Mouse (Mus musculus): ENCODE results near the gene Trim30d. TPM values are rescaled to one million over a fixed set of nuclear protein-coding genes. Genes with fewer than 3 reads are reported as not detected.

Gene Trim30d
- total and polyA plus RNA-seq, 2 experiments from 2014 or later: 0.46 TPM

DNA sequence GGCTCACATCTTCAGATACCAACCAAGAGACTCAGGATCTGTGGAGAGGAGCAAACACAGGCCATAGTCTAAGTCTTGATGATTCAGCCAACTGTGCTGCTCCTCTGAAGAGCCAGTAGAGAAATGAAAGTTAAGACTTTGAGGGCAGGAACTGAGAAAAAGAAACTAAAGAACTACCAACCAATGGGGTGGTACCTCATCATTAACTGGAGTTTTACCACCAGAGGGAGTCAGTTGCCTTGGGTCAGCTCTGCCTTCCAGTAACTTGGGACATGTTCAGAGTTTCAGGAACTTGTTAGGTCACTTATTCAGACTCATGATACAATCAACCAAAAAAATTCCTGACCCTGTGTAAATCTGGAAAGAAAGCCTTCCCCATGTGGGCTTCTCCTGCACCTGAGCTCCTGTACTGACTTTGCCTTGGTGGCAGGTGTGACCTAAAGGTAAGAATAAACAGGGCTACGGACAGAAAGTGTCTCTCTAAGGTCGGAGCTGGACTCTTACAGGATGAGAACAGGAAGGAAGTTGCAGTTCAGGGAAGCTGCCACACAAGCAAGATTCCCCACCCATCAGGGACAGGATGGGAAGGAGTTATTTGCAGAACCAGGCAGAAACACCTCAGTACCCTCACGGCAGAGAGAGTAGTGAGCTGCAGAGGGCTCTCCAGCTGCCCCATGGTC lies 42.4 kb downstream of the Trim30d start, which contains the start of gene Trim30a:
Gene Trim30a, minus strand, starts transcription at position 129 of the 680 bp plus-strand sequence.
- peak within 1 kb of the TSS; percentile 56 for H3K27ac ChIP-seq (ENCODE audit: low read depth)
- H3K4me1 ChIP-seq (ENCODE audit: control insufficient read depth, insufficient read depth): no peaks in the 10 kb centered on the region
- no peaks in the 10 kb centered on the region for H3K9me3 ChIP-seq (replicated peaks; ENCODE audit: control insufficient read depth, low read length)
- 58% methylated on average over 3 of the region's 3 CpGs for WGBS
- ATAC-seq (ENCODE audit: insufficient read depth, low read depth) (peak; percentile 68), DNase-seq (ENCODE audit: low spot score) (peak; percentile 16)
- peak; percentile 44 for TF ChIP-seq CTCF (IDR thresholded peaks at IDR 0.05; ENCODE audit: low read depth)
- no peak for TF ChIP-seq EP300 (IDR thresholded peaks at IDR 0.05; ENCODE audit: low read depth)
- peak within 1 kb of the TSS; percentile 16; the same call in 1 of the 2 replicates for H3K4me3 ChIP-seq (ENCODE audit: low read depth, low read length)
- peak within 1 kb of the TSS; percentile 34 for H3K4me2 ChIP-seq (ENCODE audit: low read depth, low read length)
- no peak within 1 kb of the TSS for H3K9ac ChIP-seq (replicated peaks; ENCODE audit: low read depth, low read length)
- no peaks in the 10 kb centered on the region for H3K27me3 ChIP-seq (ENCODE audit: control insufficient read depth, insufficient read depth, low read length)
- H3K36me3 ChIP-seq (replicated peaks; ENCODE audit: control insufficient read depth, insufficient read depth, low read length): no peaks in the 10 kb centered on the region

- peak overlapping the region; percentile 24 for H3K4me3 ChIP-seq (ENCODE audit: low read depth, low read length)
- no peaks in the 10 kb centered on the region for H3K4me1 ChIP-seq (ENCODE audit: control insufficient read depth, insufficient read depth)
- H3K4me2 ChIP-seq (ENCODE audit: low read depth, low read length): peak overlapping the region; percentile 41
- no peaks in the 10 kb centered on the region for H3K9me3 ChIP-seq (replicated peaks; ENCODE audit: control insufficient read depth, low read length)
- ATAC-seq (ENCODE audit: insufficient read depth, low read depth) (peak; percentile 76), DNase-seq (ENCODE audit: low spot score) (peak; percentile 30)
- H3K27me3 ChIP-seq (ENCODE audit: control insufficient read depth, insufficient read depth, low read length): no peaks in the 10 kb centered on the region
- H3K36me3 ChIP-seq (replicated peaks; ENCODE audit: control insufficient read depth, insufficient read depth, low read length): no peaks in the 10 kb centered on the region
- peak; percentile 39 for TF ChIP-seq CTCF (IDR thresholded peaks at IDR 0.05; ENCODE audit: low read depth)
- no peak; the same call in 1 of the 2 replicates for TF ChIP-seq EP300 (IDR thresholded peaks at IDR 0.05; ENCODE audit: low read depth)
- peak overlapping the region; percentile 83 for H3K27ac ChIP-seq (ENCODE audit: low read depth)
- 50% methylated on average over 2 of the region's 2 CpGs for WGBS
- H3K9ac ChIP-seq (replicated peaks; ENCODE audit: low read depth, low read length): no peak overlapping the region
These were observed 61.5 kb downstream of the Trim30d start for GRCm38 (mm10) chr7:104445961-104446645.

Other genes with a start within 250 kb of the Trim30d start
- gene Trim5, start 219.8 kb downstream of the Trim30d start, total RNA-seq (2014; rRNA removed; ENCODE audit: low replicate concordance): 0.12 and 0.27 TPM in 2 replicates
- 0.37 and 0.38 TPM in 2 replicates for gene Trim5, start 219.8 kb downstream of the Trim30d start, polyA plus RNA-seq (2015; fragmentation: Nextera tagmentation; extraction: Ambion mirVana)
- 7.7 and 13.6 TPM in 2 replicates for gene Trim12a, start 192.4 kb downstream of the Trim30d start, total RNA-seq (2014; rRNA removed; ENCODE audit: low replicate concordance)
- 6.6 and 7.1 TPM in 2 replicates for gene Trim12a, start 192.4 kb downstream of the Trim30d start, polyA plus RNA-seq (2015; fragmentation: Nextera tagmentation; extraction: Ambion mirVana)
- not detected in 2 replicates for gene Trim34b, start 178.4 kb downstream of the Trim30d start, total RNA-seq (2014; rRNA removed; ENCODE audit: low replicate concordance)
- 0.08 TPM in 1 of 2 replicates, not detected in the other for gene Trim34b, start 178.4 kb downstream of the Trim30d start, polyA plus RNA-seq (2015; fragmentation: Nextera tagmentation; extraction: Ambion mirVana)
- gene Trim12c, start 154.5 kb downstream of the Trim30d start, total RNA-seq (2014; rRNA removed; ENCODE audit: low replicate concordance): 3.9 and 7.1 TPM in 2 replicates
- 1.5 and 1.7 TPM in 2 replicates for gene Trim12c, start 154.5 kb downstream of the Trim30d start, polyA plus RNA-seq (2015; fragmentation: Nextera tagmentation; extraction: Ambion mirVana)
- not detected in 2 replicates for gene Trim30b, start 138.0 kb downstream of the Trim30d start, total RNA-seq (2014; rRNA removed; ENCODE audit: low replicate concordance)
- 0.16 and 0.18 TPM in 2 replicates for gene Trim30b, start 138.0 kb downstream of the Trim30d start, polyA plus RNA-seq (2015; fragmentation: Nextera tagmentation; extraction: Ambion mirVana)
- not detected in 2 replicates for gene Trim30c, start 107.0 kb downstream of the Trim30d start, total RNA-seq (2014; rRNA removed; ENCODE audit: low replicate concordance)
- gene Trim30c, start 107.0 kb downstream of the Trim30d start, polyA plus RNA-seq (2015; fragmentation: Nextera tagmentation; extraction: Ambion mirVana): 0.18 TPM in 1 of 2 replicates, not detected in the other
- gene Trim30a, start 42.7 kb downstream of the Trim30d start, total RNA-seq (2014; rRNA removed; ENCODE audit: low replicate concordance): 8.0 and 8.9 TPM in 2 replicates
- gene Trim30a, start 42.7 kb downstream of the Trim30d start, polyA plus RNA-seq (2015; fragmentation: Nextera tagmentation; extraction: Ambion mirVana): 1.5 and 1.7 TPM in 2 replicates
- not detected in 2 replicates for gene Olfr651, start 42.3 kb upstream of the Trim30d start, total RNA-seq (2014; rRNA removed; ENCODE audit: low replicate concordance)
- not detected in 2 replicates for gene Olfr651, start 42.3 kb upstream of the Trim30d start, polyA plus RNA-seq (2015; fragmentation: Nextera tagmentation; extraction: Ambion mirVana)
- not detected in 2 replicates for gene Olfr652, start 53.1 kb upstream of the Trim30d start, total RNA-seq (2014; rRNA removed; ENCODE audit: low replicate concordance)
- gene Olfr652, start 53.1 kb upstream of the Trim30d start, polyA plus RNA-seq (2015; fragmentation: Nextera tagmentation; extraction: Ambion mirVana): not detected in 2 replicates
- not detected in 2 replicates for gene Olfr653, start 69.5 kb upstream of the Trim30d start, total RNA-seq (2014; rRNA removed; ENCODE audit: low replicate concordance)
- gene Olfr653, start 69.5 kb upstream of the Trim30d start, polyA plus RNA-seq (2015; fragmentation: Nextera tagmentation; extraction: Ambion mirVana): not detected in 2 replicates
- not detected in 2 replicates for gene Olfr654, start 79.2 kb upstream of the Trim30d start, total RNA-seq (2014; rRNA removed; ENCODE audit: low replicate concordance)
- not detected in 2 replicates for gene Olfr654, start 79.2 kb upstream of the Trim30d start, polyA plus RNA-seq (2015; fragmentation: Nextera tagmentation; extraction: Ambion mirVana)
- not detected in 2 replicates for gene Olfr655, start 93.9 kb upstream of the Trim30d start, total RNA-seq (2014; rRNA removed; ENCODE audit: low replicate concordance)
- gene Olfr655, start 93.9 kb upstream of the Trim30d start, polyA plus RNA-seq (2015; fragmentation: Nextera tagmentation; extraction: Ambion mirVana): not detected in 2 replicates
- not detected in 2 replicates for gene Olfr656, start 106.1 kb upstream of the Trim30d start, total RNA-seq (2014; rRNA removed; ENCODE audit: low replicate concordance)
- not detected in 2 replicates for gene Olfr656, start 106.1 kb upstream of the Trim30d start, polyA plus RNA-seq (2015; fragmentation: Nextera tagmentation; extraction: Ambion mirVana)
- gene Olfr657, start 116.9 kb upstream of the Trim30d start, total RNA-seq (2014; rRNA removed; ENCODE audit: low replicate concordance): not detected in 2 replicates
- not detected in 2 replicates for gene Olfr657, start 116.9 kb upstream of the Trim30d start, polyA plus RNA-seq (2015; fragmentation: Nextera tagmentation; extraction: Ambion mirVana)
- not detected in 2 replicates for gene Olfr658, start 139.5 kb upstream of the Trim30d start, total RNA-seq (2014; rRNA removed; ENCODE audit: low replicate concordance)
- gene Olfr658, start 139.5 kb upstream of the Trim30d start, polyA plus RNA-seq (2015; fragmentation: Nextera tagmentation; extraction: Ambion mirVana): not detected in 2 replicates
- not detected in 2 replicates for gene Olfr659, start 158.9 kb upstream of the Trim30d start, total RNA-seq (2014; rRNA removed; ENCODE audit: low replicate concordance)
- not detected in 2 replicates for gene Olfr659, start 158.9 kb upstream of the Trim30d start, polyA plus RNA-seq (2015; fragmentation: Nextera tagmentation; extraction: Ambion mirVana)
- gene Olfr661, start 178.7 kb upstream of the Trim30d start, total RNA-seq (2014; rRNA removed; ENCODE audit: low replicate concordance): not detected in 2 replicates
- not detected in 2 replicates for gene Olfr661, start 178.7 kb upstream of the Trim30d start, polyA plus RNA-seq (2015; fragmentation: Nextera tagmentation; extraction: Ambion mirVana)